14 mouse cellular contexts compared by ENCODE assay signal in the genomic region with DNA sequence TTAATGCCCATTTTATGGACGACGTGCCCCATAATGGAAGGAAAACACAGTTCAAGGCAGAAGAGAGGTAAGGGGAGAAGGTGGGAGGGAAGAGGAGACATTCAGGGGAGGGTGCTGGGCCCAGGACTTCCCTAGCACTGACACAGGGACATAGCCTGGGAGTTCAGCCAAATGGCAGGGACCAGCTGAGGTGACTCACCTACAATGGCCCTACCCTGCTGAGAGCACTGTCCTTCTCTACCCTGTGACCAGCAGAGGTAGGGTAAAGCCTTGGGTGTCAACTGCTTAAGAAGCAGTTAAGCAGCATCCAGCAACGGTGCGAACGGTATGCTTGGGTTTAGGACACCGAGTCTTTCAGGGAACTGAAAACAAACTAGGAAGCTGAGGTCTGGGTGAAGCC. TPM values are rescaled to one million over a fixed set of nuclear protein-coding genes. Genes with fewer than 3 reads are reported as not detected.
DNase-seq lines count a peak whose midpoint lies in the region; TF ChIP-seq lines count a peak whose summit lies in the region.
"Had no signal": no experiment of that assay in that cellular context is flagged by ENCODE, and none has a peak within 500 bp of the region (broad histone marks: within the 10 kb centered on the region; RNA-seq: fewer than 3 reads in every experiment).

No protein-coding gene starts in this region.

- H3K9ac ChIP-seq in heart, adult 2 months (ENCODE audit: low read depth, low read length), result no peak overlapping the region
- H3K9ac ChIP-seq: embryonic facial prominence, embryonic 15.5 days; forebrain, embryonic 12.5 days; hindbrain, embryonic 13.5 days; liver, embryonic 12.5 days; neural tube, embryonic 15.5 days had no signal

- no peak for TF ChIP-seq CTCF in heart, adult 2 months (IDR thresholded peaks at IDR 0.05)

- no peak overlapping the region for H3K4me3 ChIP-seq in heart, adult 2 months
- H3K4me3 ChIP-seq in heart, embryonic 10.5 days, result no peak overlapping the region
- H3K4me3 ChIP-seq in limb, embryonic 10.5 days, result no peak overlapping the region
- H3K4me3 ChIP-seq: embryonic facial prominence, embryonic 15.5 days; forebrain, embryonic 12.5 days; hindbrain, embryonic 13.5 days; liver, embryonic 12.5 days; midbrain, embryonic 10.5 days; neural tube, embryonic 15.5 days had no signal

- 68% methylated on average over 6 of the region's 6 CpGs for WGBS in heart, adult 2 months
- WGBS in heart, embryonic 10.5 days, result 85% methylated on average over 6 of the region's 6 CpGs
- 88% methylated on average over 6 of the region's 6 CpGs for WGBS in limb, embryonic 10.5 days

- no peaks in the 10 kb centered on the region for H3K36me3 ChIP-seq in heart, adult 2 months (ENCODE audit: control insufficient read depth, insufficient read depth, low read length)
- 0 out of 2 replicates have a peak, but pooled peaks cover 3% of the 10 kb centered on the region for H3K36me3 ChIP-seq in heart, embryonic 10.5 days
- no peaks in the 10 kb centered on the region for H3K36me3 ChIP-seq in limb, embryonic 10.5 days
- H3K36me3 ChIP-seq: embryonic facial prominence, embryonic 15.5 days; liver, embryonic 12.5 days had no signal

- peak overlapping the region; percentile 49 for H3K27ac ChIP-seq in heart, adult 2 months
- H3K27ac ChIP-seq in heart, embryonic 10.5 days, result no peak overlapping the region
- H3K27ac ChIP-seq in limb, embryonic 10.5 days, result no peak overlapping the region
- H3K27ac ChIP-seq: embryonic facial prominence, embryonic 15.5 days; forebrain, embryonic 12.5 days; hindbrain, embryonic 13.5 days; liver, embryonic 12.5 days; midbrain, embryonic 10.5 days; neural tube, embryonic 15.5 days had no signal

- H3K9me3 ChIP-seq in heart, embryonic 10.5 days, result no peaks in the 10 kb centered on the region
- H3K9me3 ChIP-seq in limb, embryonic 10.5 days (replicated peaks), result no peaks in the 10 kb centered on the region
- H3K9me3 ChIP-seq: embryonic facial prominence, embryonic 15.5 days; forebrain, embryonic 12.5 days; hindbrain, embryonic 13.5 days; liver, embryonic 12.5 days; midbrain, embryonic 10.5 days; neural tube, embryonic 15.5 days had no signal

- intact Hi-C loops in heart, adult 2 months (cut with DNase I), result no loop called here
- intact Hi-C loops in heart, postnatal 14 days (cut with DNase I), result no loop called here

- peaks cover 7% of the 10 kb centered on the region; the same call in 1 of the 2 replicates for H3K4me1 ChIP-seq in heart, adult 2 months (ENCODE audit: control insufficient read depth, insufficient read depth, low read length)
- H3K4me1 ChIP-seq in heart, embryonic 10.5 days, result peaks cover 13% of the 10 kb centered on the region; the same call in 1 of the 2 replicates
- no peaks in the 10 kb centered on the region for H3K4me1 ChIP-seq in limb, embryonic 10.5 days
- H3K4me1 ChIP-seq: embryonic facial prominence, embryonic 15.5 days; liver, embryonic 12.5 days had no signal

- peak; percentile 66 to 79 for DNase-seq in adrenal gland, adult (ENCODE audit: inconsistent age in 2 of 2, low spot score in 1 of 2)
- no peak for DNase-seq in adrenal gland, adult 18-20 months (ENCODE audit: low spot score in 2 of 2)
- peak; percentile 47 to 73 for DNase-seq in heart, adult 2 months
- no peak for DNase-seq in heart, embryonic 10.5 days (ENCODE audit: low spot score)
- DNase-seq in cerebellum, adult 9-11 months, result peak; percentile 75
- DNase-seq in heart, postnatal 14 days, result peak; percentile 50 to 58
- DNase-seq in urinary bladder, postnatal 14 days (ENCODE audit: low spot score), result no peak
- no peak for DNase-seq in limb, embryonic 10.5 days (ENCODE audit: low spot score)

- no peaks in the 10 kb centered on the region for H3K79me2 ChIP-seq in heart, adult 2 months (replicated peaks; ENCODE audit: control insufficient read depth, insufficient read depth, low read length)

- TF ChIP-seq POLR2A in heart, adult 2 months (IDR thresholded peaks at IDR 0.05; ENCODE audit: insufficient read depth, low read depth, low read length), result peak; percentile 24; the same call in 1 of the 2 replicates

- no peaks in the 10 kb centered on the region for H3K27me3 ChIP-seq in heart, adult 2 months (ENCODE audit: control insufficient read depth, insufficient read depth, low read length)
- no peaks in the 10 kb centered on the region for H3K27me3 ChIP-seq in heart, embryonic 10.5 days (ENCODE audit: insufficient read depth, poor library complexity, severe bottlenecking)
- no peaks in the 10 kb centered on the region for H3K27me3 ChIP-seq in limb, embryonic 10.5 days (ENCODE audit: low read depth, poor library complexity, severe bottlenecking)
- H3K27me3 ChIP-seq: embryonic facial prominence, embryonic 15.5 days; forebrain, embryonic 12.5 days; hindbrain, embryonic 13.5 days; liver, embryonic 12.5 days; neural tube, embryonic 15.5 days had no signal

- TF ChIP-seq EP300 in heart, adult 2 months (IDR thresholded peaks at IDR 0.05; ENCODE audit: insufficient read depth, low read depth, low read length), result peak; percentile 97

RNA-seq across cellular contexts. Expression of gene Wnk2, which starts 58.9 kb away (rescaled TPM):
- total RNA-seq in adrenal gland, adult 18-20 months (2021), result 1 to 10 TPM; 2.3 TPM
- total RNA-seq in heart, adult 2 months (2021), result 10 to 100 TPM; 66.7 to 79.4 TPM
- polyA plus RNA-seq in heart, adult 2 months (2012; rRNA removed), result 28.7 and 30.9 TPM in 2 replicates
- polyA plus RNA-seq in heart, embryonic 10.5 days (2016; fragmentation: Nextera tagmentation; extraction: Ambion mirVana), result 0.89 TPM in 2 replicates
- 10 to 100 TPM; 40.3 to 60.0 TPM for total RNA-seq in heart, postnatal 14 days (2021)
- polyA plus RNA-seq in limb, embryonic 10.5 days (2016; fragmentation: Nextera tagmentation; extraction: Ambion mirVana), result 1.1 and 1.3 TPM in 2 replicates

Comparison
In these comparisons a context has a peak if more than half of its experiments do, and no peak if none do; other contexts are left out.
1. DNase-seq: peak in adrenal gland, adult (2 of 2), heart, adult 2 months (2 of 2), cerebellum, adult 9-11 months (single experiment) and heart, postnatal 14 days (2 of 2); none in adrenal gland, adult 18-20 months (0 of 2), heart, embryonic 10.5 days (single experiment), urinary bladder, postnatal 14 days (single experiment) and limb, embryonic 10.5 days (single experiment).
2. RNA of gene Wnk2, which starts 58.9 kb away (total RNA-seq): 66.7 to 79.4 TPM in heart, adult 2 months and 40.3 to 60.0 TPM in heart, postnatal 14 days; 2.3 TPM in adrenal gland, adult 18-20 months; every median in the first group is over 10 times any median in the second.